Mouse (Mus musculus) spleen, adult 18-20 months (tissue): ENCODE data around the gene Zp3.

Experiments
- DNase-seq, 2 experiments: peaks; one replicate each; pipeline ENCODE4 v3.0.0; 2022; ENCODE audit warnings: mixed read lengths in 2 of 2

The Zp3 gene

GRCm38 (mm10) chr5:135962125-135962491 is 17.8 kb upstream of the Zp3 start:
- no peak for DNase-seq

DNA sequence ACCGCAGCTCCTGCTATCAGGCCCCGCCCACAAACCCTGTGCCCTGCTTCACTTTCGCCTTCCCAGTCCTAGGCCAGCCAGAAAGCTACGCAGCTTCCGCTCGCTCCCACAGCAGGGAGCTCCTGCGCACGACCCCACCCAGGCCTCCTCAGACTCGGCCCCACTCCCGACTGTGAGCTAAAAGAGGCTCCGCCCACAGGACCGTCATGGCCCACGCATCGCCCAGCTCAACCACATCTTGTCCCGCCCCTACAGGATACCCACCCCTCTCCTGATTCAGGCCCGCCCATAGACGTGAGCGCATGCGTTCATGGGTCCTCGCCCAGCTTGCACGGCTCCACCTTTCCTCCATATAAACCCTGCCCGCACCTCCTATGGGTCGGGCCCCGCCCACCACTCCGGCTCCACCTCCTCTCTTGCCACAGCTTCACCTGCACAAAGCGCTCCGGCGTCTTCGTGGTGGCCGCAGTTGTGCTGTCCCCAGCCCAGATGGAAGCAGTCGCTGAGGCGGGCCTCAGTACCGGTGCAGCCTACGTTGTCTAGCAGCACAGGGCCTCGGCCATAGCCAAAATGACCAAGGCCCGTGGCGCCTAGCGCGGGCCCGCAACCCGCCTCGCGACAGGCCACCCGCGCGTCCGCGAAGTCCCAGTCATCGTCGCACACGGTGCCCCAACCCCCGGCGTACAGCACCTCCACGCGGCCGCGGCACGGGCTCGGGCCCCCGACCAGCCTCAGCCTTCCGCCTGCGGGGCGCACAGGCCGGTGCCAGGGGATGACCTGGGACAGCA is 17.2 kb upstream of the Zp3 start:
- DNase-seq, result peak; percentile 94 to 99

DNA sequence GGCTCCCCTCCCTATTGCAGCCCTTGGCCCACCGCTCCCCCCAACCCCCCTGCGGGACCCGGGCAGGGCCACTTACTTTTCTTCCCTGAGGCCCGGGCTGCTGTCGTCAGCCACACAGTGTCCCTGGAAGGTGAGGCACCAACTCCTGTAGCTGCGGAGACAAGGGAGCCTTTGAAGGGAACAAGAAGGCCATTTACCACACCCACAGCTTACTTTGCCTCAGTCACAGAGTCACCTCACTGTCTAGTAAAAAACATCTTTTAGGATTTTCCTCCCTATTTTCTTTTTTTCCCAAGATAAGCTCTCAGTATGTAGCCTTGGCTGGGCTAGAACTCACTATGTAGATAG is 16.6 kb upstream of the Zp3 start:
- DNase-seq, result no peak

DNA sequence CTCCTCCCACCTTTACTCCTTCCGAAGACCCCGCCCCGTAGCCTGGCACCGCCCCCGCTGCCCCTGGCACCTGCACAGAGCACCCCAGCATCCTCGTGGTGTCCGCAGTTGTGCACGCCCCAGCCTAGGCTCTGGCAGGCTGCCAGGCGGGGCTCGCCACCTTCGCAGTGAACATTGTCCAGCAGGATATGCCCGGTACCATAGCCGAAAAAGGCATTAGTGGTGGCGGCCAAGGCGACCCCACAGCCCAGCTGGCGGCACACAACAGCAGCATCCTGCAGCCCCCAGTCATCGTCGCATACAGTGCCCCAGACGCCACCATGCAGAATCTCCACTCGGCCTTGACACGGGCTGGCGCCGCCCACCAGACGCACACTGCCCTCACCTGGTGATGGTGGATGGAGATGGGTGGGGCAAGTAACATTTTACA is 14.4 kb upstream of the Zp3 start:
- no peak for DNase-seq

- no peak for DNase-seq
These were observed 13.0 kb upstream of the Zp3 start for GRCm38 (mm10) chr5:135966866-135967265.

DNA sequence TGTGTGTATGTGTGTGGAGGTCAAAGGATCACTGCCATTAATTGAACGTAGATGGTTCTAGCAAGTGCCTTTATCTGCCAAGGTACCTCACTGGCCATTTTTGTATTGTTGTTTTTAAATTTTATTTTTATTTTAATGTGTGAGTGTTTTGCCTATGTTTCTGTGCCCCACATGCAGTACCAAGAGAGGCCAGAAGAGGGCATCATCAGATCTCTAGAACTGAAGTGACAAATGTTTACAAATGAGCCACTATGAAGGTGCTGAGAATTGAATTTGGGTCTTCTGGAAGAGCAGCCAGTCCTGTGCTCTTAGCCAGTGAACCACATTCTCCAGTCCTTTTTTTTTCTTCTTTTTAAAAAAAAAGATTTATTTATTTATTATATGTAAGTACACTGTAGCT is 11.1 kb upstream of the Zp3 start:
- peak in 1 of 2 experiments; percentile 67 for DNase-seq

- DNase-seq, result no peak
These were observed 9.7 kb upstream of the Zp3 start for GRCm38 (mm10) chr5:135970247-135970646.

DNA sequence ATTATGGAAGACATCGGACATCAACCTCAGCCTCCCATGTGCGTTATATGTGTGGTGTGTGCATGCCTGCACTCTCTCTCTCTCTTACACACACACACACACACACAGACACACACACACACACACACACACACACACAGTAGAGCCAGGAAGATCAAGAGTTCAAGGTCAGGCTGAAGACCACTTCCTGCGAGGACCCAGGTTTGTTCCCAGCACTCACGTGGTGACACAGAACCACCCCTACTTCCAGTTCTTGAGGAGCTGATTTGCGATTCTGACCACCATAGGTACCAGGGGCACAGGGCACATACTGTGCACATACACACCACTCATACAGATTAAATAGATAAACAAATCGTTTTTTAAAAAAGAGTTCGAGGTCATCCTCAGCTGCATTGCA is 8.0 kb upstream of the Zp3 start:
- no peak for DNase-seq

GRCm38 (mm10) chr5:135974365-135974764 is 5.5 kb upstream of the Zp3 start, which contains the start of gene Ssc4d:
Ssc4d (minus strand) TSS chr5:135974531.
- no peak for DNase-seq

GRCm38 (mm10) chr5:135975893-135976668 is 3.8 kb upstream of the Zp3 start:
- no peak for DNase-seq

DNA sequence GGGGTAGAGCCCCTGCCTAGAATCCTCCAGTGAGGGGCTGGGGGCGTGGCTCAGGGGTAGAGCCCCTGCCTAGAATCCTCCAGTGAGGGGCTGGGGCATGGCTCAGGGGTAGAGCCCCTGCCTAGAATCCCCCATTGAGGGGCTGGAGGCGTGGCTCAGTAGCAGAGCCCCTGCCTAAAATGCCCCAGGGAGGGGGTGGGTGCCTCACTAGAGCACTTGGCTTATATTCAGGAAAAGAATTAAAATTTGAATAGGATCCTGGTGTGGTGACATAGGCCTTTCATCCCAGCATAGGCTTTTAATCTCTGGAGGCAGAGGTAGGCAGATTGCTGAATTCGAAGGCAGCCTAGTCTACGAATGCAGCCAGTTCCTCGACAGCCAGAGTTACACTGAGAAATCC is 518 bp upstream of the Zp3 start:
- DNase-seq, result no peak

DNA sequence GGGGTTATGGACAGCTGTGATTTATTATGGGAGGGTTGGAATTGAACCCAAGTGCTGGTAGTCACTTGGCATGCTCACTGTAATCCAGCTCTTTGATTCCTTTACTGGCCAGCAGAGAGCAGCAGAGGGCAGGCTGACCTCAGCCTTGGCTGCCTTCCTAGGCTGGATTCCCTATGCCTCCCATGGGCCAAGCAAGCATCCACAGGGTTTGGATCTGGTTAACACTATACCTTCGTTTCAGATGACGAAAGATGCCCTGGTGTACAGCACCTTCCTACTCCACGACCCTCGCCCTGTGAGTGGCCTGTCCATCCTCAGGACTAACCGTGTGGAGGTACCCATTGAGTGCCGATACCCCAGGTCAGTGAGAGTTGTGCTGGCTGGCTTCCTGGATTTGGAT is 2.5 kb downstream of the Zp3 start:
- peak in 1 of 2 experiments; percentile 47 for DNase-seq

GRCm38 (mm10) chr5:135984546-135985044 is 4.7 kb downstream of the Zp3 start:
- no peak for DNase-seq

GRCm38 (mm10) chr5:135987248-135987647 is 7.3 kb downstream of the Zp3 start:
- no peak for DNase-seq

- peak in 1 of 2 experiments; percentile 24 for DNase-seq
These were observed 10.7 kb downstream of the Zp3 start for GRCm38 (mm10) chr5:135990601-135991000.

DNA sequence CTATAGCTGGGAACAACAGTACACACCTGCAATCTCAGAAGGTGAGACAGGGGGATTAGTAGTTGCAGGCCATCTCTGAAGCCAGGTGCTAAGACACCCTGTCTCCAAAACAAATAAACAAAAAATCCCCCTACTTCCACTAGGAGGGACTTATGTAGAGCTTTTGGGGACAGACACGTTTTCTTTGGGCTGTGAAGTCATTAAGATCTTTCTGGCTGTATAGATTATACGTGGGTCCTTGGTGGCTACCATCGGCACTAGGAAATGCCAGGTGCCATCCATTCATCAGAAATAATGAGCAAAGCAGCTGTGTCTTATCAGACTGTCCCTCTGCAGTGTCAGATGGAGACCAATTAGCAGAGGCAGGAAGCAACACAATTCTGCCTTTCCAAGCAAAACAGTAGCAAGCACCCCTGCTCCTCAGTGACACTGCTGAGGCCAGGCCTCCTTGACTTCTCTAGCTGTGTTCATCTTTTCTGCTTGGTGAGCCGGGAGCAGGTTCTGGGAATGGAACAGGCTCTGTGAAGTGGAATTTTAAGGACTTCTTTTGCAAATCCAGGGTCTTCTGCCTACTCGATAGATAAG is 13.6 kb downstream of the Zp3 start:
- no peak for DNase-seq

- no peak for DNase-seq
These were observed 14.4 kb downstream of the Zp3 start for GRCm38 (mm10) chr5:135994335-135994724.

- DNase-seq, result peak; percentile 78 to 86
These were observed 15.1 kb downstream of the Zp3 start, which contains the start of gene Dtx2 for GRCm38 (mm10) chr5:135994725-135995687. Dtx2 (plus strand) TSS chr5:135994800.

- no peak for DNase-seq
These were observed 16.3 kb downstream of the Zp3 start for GRCm38 (mm10) chr5:135996162-135996561.

GRCm38 (mm10) chr5:136001222-136001621 is 21.3 kb downstream of the Zp3 start:
- no peak for DNase-seq

GRCm38 (mm10) chr5:136002325-136002724 is 22.4 kb downstream of the Zp3 start:
- no peak for DNase-seq

- DNase-seq, result no peak
These were observed 22.9 kb downstream of the Zp3 start for GRCm38 (mm10) chr5:136002751-136003151.
